Mouse (Mus musculus) forebrain, embryonic 14.5 days (tissue): ENCODE data around the gene Sgk1. TPM values are rescaled to one million over a fixed set of nuclear protein-coding genes. Genes with fewer than 3 reads are reported as not detected.

ENCODE experiments used
- ATAC-seq: fragments of 200-750 bp; cut with Nextera tagmentation; 2 replicates; pipeline ENCODE4 v1.8.0; 2017; ENCODE audit warnings: mild to moderate bottlenecking, moderate library complexity
- DNase-seq: peaks from one replicate; pipeline ENCODE4 v3.0.0-alpha.2; 2015; ENCODE audit warnings: low spot score
- H3K27ac ChIP-seq: fragments of 300-500 bp; sonication (generic); 2 replicates; pipeline ENCODE4 v1.5.1; 2014; ENCODE audit warnings: low read depth, mild to moderate bottlenecking, control low read depth, low read length, moderate library complexity
- H3K27me3 ChIP-seq: fragments of 300-500 bp; sonication (generic); replicated peaks from 2 replicates; pipeline ENCODE4 v1.6.1; 2014; ENCODE audit warnings: low read length, control low read depth, mixed read lengths; ENCODE audit not compliant: control insufficient read depth, insufficient read depth
- H3K36me3 ChIP-seq: fragments of 300-500 bp; sonication (generic); 2 replicates; pipeline ENCODE4 v1.6.1; 2014; ENCODE audit warnings: low read length, control low read depth; ENCODE audit not compliant: control insufficient read depth, insufficient read depth
- H3K4me1 ChIP-seq: fragments of 300-500 bp; sonication (generic); 2 replicates; pipeline ENCODE4 v1.6.1; 2014; ENCODE audit warnings: antibody characterized with exemption, low read length, control low read depth; ENCODE audit not compliant: control insufficient read depth, insufficient read depth
- H3K4me2 ChIP-seq: fragments of 300-500 bp; sonication (generic); 2 replicates; pipeline ENCODE4 v1.6.1; 2014; ENCODE audit warnings: mild to moderate bottlenecking, control low read depth, low read length
- H3K4me3 ChIP-seq: fragments of 300-500 bp; sonication (generic); 2 replicates; pipeline ENCODE4 v1.5.1; 2014; ENCODE audit warnings: low read depth, low read length, control low read depth
- H3K9ac ChIP-seq: fragments of 300-500 bp; sonication (generic); 2 replicates; pipeline ENCODE4 v1.6.1; 2014; ENCODE audit warnings: mild to moderate bottlenecking, low read length, control low read depth, moderate library complexity
- H3K9me3 ChIP-seq: fragments of 300-500 bp; sonication (generic); replicated peaks from 2 replicates; pipeline ENCODE4 v1.6.1; 2016; ENCODE audit warnings: low read length, control low read depth, mixed read lengths; ENCODE audit not compliant: control insufficient read depth
- WGBS: fragments of 180-500 bp; shearing (Covaris S2); extraction: QIAGEN DNeasy Blood & Tissue Kit; methylation state at CpG from one replicate; pipeline ENCODE4 v1.1.7; 2014; 5-methylcytosine and 5-hydroxymethylcytosine counted together
- polyA plus RNA-seq: library from polyadenylated mRNA; unstranded; fragments of >200 nt; fragmentation: Nextera tagmentation; extraction: Ambion mirVana; gene quantifications from 2 replicates; pipeline ENCODE4 v1.2.1, GENCODE M21; 2014

Gene Sgk1
- polyA plus RNA-seq, 1 experiment from 2014 or later = 26.1 TPM

GRCm38 (mm10) chr10:21952520-21952919 is 70.5 kb downstream of the Sgk1 start:
- Histone ChIP-seq H3K27ac (no peak overlapping the region), H3K4me2 (no peak overlapping the region), H3K4me1 (no peaks in the 10 kb centered on the region), H3K4me3 (no peak overlapping the region), H3K36me3 (no peaks in the 10 kb centered on the region), H3K27me3 (no peaks in the 10 kb centered on the region), H3K9me3 (no peaks in the 10 kb centered on the region), H3K9ac (no peak overlapping the region)
- WGBS = 84% methylated on average over 4 of the region's 4 CpGs
- no peak for ATAC-seq
- DNase-seq = no peak

GRCm38 (mm10) chr10:21961111-21961510 is 79.1 kb downstream of the Sgk1 start:
- 85% methylated on average over 2 of the region's 2 CpGs for WGBS
- H3K9me3 ChIP-seq = no peaks in the 10 kb centered on the region
- no peak for DNase-seq
- H3K4me1 ChIP-seq = no peaks in the 10 kb centered on the region
- no peak overlapping the region for H3K27ac ChIP-seq
- no peak overlapping the region for H3K4me2 ChIP-seq
- ATAC-seq = no peak
- no peak overlapping the region for H3K4me3 ChIP-seq
- no peaks in the 10 kb centered on the region for H3K36me3 ChIP-seq
- no peak overlapping the region for H3K9ac ChIP-seq
- no peaks in the 10 kb centered on the region for H3K27me3 ChIP-seq

GRCm38 (mm10) chr10:21963005-21963404 is 81.0 kb downstream of the Sgk1 start:
- ATAC-seq = no peak
- H3K4me2 ChIP-seq = no peak overlapping the region
- no peaks in the 10 kb centered on the region for H3K27me3 ChIP-seq
- H3K36me3 ChIP-seq = no peaks in the 10 kb centered on the region
- H3K9ac ChIP-seq = no peak overlapping the region
- no peak for DNase-seq
- no peaks in the 10 kb centered on the region for H3K9me3 ChIP-seq
- no peak overlapping the region for H3K4me3 ChIP-seq
- H3K27ac ChIP-seq = no peak overlapping the region
- no peaks in the 10 kb centered on the region for H3K4me1 ChIP-seq
- 87% methylated on average over 7 of the region's 7 CpGs for WGBS

- Histone ChIP-seq H3K4me1 (no peaks in the 10 kb centered on the region), H3K27me3 (no peaks in the 10 kb centered on the region), H3K4me2 (no peak overlapping the region), H3K9ac (no peak overlapping the region), H3K36me3 (no peaks in the 10 kb centered on the region), H3K9me3 (no peaks in the 10 kb centered on the region), H3K4me3 (no peak overlapping the region), H3K27ac (no peak overlapping the region)
- no peak for ATAC-seq
- WGBS = 93% methylated on average over 11 of the region's 11 CpGs
- DNase-seq = no peak
These were observed 91.7 kb downstream of the Sgk1 start for GRCm38 (mm10) chr10:21973676-21974075.

GRCm38 (mm10) chr10:21974801-21975200 is 92.8 kb downstream of the Sgk1 start:
- Histone ChIP-seq H3K4me3 (no peak overlapping the region), H3K27ac (no peak overlapping the region), H3K27me3 (no peaks in the 10 kb centered on the region), H3K4me2 (no peak overlapping the region), H3K36me3 (no peaks in the 10 kb centered on the region), H3K9me3 (no peaks in the 10 kb centered on the region), H3K4me1 (no peaks in the 10 kb centered on the region), H3K9ac (no peak overlapping the region)
- no peak for DNase-seq
- 93% methylated on average over 3 of the region's 3 CpGs for WGBS
- ATAC-seq = no peak

GRCm38 (mm10) chr10:21975384-21975783 is 93.4 kb downstream of the Sgk1 start:
- Histone ChIP-seq H3K27me3 (no peaks in the 10 kb centered on the region), H3K4me2 (no peak overlapping the region), H3K9ac (no peak overlapping the region), H3K4me3 (no peak overlapping the region), H3K36me3 (no peaks in the 10 kb centered on the region), H3K9me3 (no peaks in the 10 kb centered on the region), H3K27ac (no peak overlapping the region), H3K4me1 (no peaks in the 10 kb centered on the region)
- ATAC-seq (no peak), DNase-seq (no peak)
- WGBS = 85% methylated on average over 6 of the region's 6 CpGs

GRCm38 (mm10) chr10:21976253-21976652 is 94.3 kb downstream of the Sgk1 start:
- no peak overlapping the region for H3K4me2 ChIP-seq
- no peaks in the 10 kb centered on the region for H3K27me3 ChIP-seq
- no peaks in the 10 kb centered on the region for H3K36me3 ChIP-seq
- H3K9ac ChIP-seq = no peak overlapping the region
- no peak for DNase-seq
- H3K9me3 ChIP-seq = no peaks in the 10 kb centered on the region
- no peak for ATAC-seq
- H3K4me3 ChIP-seq = no peak overlapping the region
- 89% methylated on average over 5 of the region's 5 CpGs for WGBS
- no peaks in the 10 kb centered on the region for H3K4me1 ChIP-seq
- no peak overlapping the region for H3K27ac ChIP-seq

- H3K9ac ChIP-seq = no peak overlapping the region
- no peaks in the 10 kb centered on the region for H3K9me3 ChIP-seq
- ATAC-seq (no peak), DNase-seq (no peak)
- no peaks in the 10 kb centered on the region for H3K36me3 ChIP-seq
- no peak overlapping the region for H3K4me2 ChIP-seq
- WGBS = 91% methylated on average over 9 of the region's 9 CpGs
- H3K4me1 ChIP-seq = no peaks in the 10 kb centered on the region
- no peak overlapping the region for H3K27ac ChIP-seq
- H3K4me3 ChIP-seq = no peak overlapping the region
- H3K27me3 ChIP-seq = no peaks in the 10 kb centered on the region
These were observed 96.4 kb downstream of the Sgk1 start for GRCm38 (mm10) chr10:21978421-21978820.

- DNase-seq (no peak), ATAC-seq (no peak)
- no peak overlapping the region for H3K27ac ChIP-seq
- no peaks in the 10 kb centered on the region for H3K4me1 ChIP-seq
- H3K27me3 ChIP-seq = no peaks in the 10 kb centered on the region
- no peak overlapping the region for H3K4me3 ChIP-seq
- no peak overlapping the region for H3K4me2 ChIP-seq
- H3K9ac ChIP-seq = no peak overlapping the region
- H3K36me3 ChIP-seq = no peaks in the 10 kb centered on the region
- 94% methylated on average over 5 of the region's 5 CpGs for WGBS
- H3K9me3 ChIP-seq = no peaks in the 10 kb centered on the region
These were observed 97.4 kb downstream of the Sgk1 start for GRCm38 (mm10) chr10:21979286-21979965.
